Mouse (Mus musculus) ES-E14 (cell line): ENCODE data around the gene Khdc3. TPM values are rescaled to one million over a fixed set of nuclear protein-coding genes. Genes with fewer than 3 reads are reported as not detected.
A peak's percentile ranks its signal among the peaks of the same experiment; 100 is the strongest.

Source experiments
- DNase-seq: peaks from one replicate; pipeline ENCODE4 v3.0.0-alpha.2; 2013; ENCODE audit warnings: low read depth, low spot score
- H3K27ac ChIP-seq: 2 replicates; pipeline ENCODE4 v1.5.1; 2012; ENCODE audit warnings: low read depth, mild to moderate bottlenecking, low read length, moderate library complexity, mixed read lengths; ENCODE audit not compliant: poor library complexity, insufficient read depth, severe bottlenecking
- H3K36me3 ChIP-seq: 2 replicates; pipeline ENCODE4 v1.6.1; 2012; ENCODE audit warnings: mild to moderate bottlenecking, low read length, moderate library complexity, mixed read lengths; ENCODE audit not compliant: control insufficient read depth, poor library complexity, insufficient read depth, severe bottlenecking
- H3K4me1 ChIP-seq, 2 experiments: fragments of 150-350 bp in 1 of 2; sonication (generic) in 1 of 2; 2 replicates each; pipeline ENCODE4 v1.6.1; 2012; ENCODE audit warnings: low read length in 2 of 2, mild to moderate bottlenecking in 1 of 2, mixed read lengths in 1 of 2; ENCODE audit not compliant: control insufficient read depth in 2 of 2, insufficient read depth in 2 of 2, poor library complexity in 1 of 2
- H3K4me3 ChIP-seq, 2 experiments: fragments of 150-350 bp in 1 of 2; sonication (generic) in 1 of 2; 2 replicates each; pipeline ENCODE4 v1.5.1; 2012; ENCODE audit warnings: low read length in 2 of 2, low read depth in 1 of 2, mild to moderate bottlenecking in 1 of 2, mixed read lengths in 1 of 2; ENCODE audit not compliant: insufficient read depth in 1 of 2, poor library complexity in 1 of 2, severe bottlenecking in 1 of 2
- H3K9ac ChIP-seq: 2 replicates; pipeline ENCODE4 v1.6.1; 2012; ENCODE audit warnings: low read depth, mild to moderate bottlenecking, low read length, mixed read lengths; ENCODE audit not compliant: poor library complexity, insufficient read depth, severe bottlenecking
- H3K9me3 ChIP-seq: fragments of 150-350 bp; sonication (generic); 2 replicates; pipeline ENCODE4 v1.6.1; 2012; ENCODE audit warnings: low read depth, mild to moderate bottlenecking, low read length; ENCODE audit not compliant: control insufficient read depth, insufficient read depth
- CHD2 ChIP-seq: IDR thresholded peaks from 2 replicates; pipeline ENCODE4 v1.6.1; 2014; ENCODE audit warnings: mild to moderate bottlenecking, low read depth, low read length, inconsistent platforms
- HCFC1 ChIP-seq: IDR thresholded peaks from 2 replicates; pipeline ENCODE4 v1.6.1; 2012; ENCODE audit warnings: low read length, inconsistent platforms, borderline replicate concordance; ENCODE audit not compliant: insufficient read depth
- MAFK ChIP-seq: IDR thresholded peaks from 2 replicates; pipeline ENCODE4 v1.6.1; 2014; ENCODE audit warnings: mild to moderate bottlenecking, low read depth, low read length, inconsistent platforms; ENCODE audit not compliant: insufficient read depth
- ZC3H11A ChIP-seq: IDR thresholded peaks from 2 replicates; pipeline ENCODE4 v1.6.1; 2012; ENCODE audit warnings: low read depth, mild to moderate bottlenecking, inconsistent platforms, low read length, borderline replicate concordance
- ZNF384 ChIP-seq: IDR thresholded peaks from 2 replicates; pipeline ENCODE4 v1.6.1; 2012; ENCODE audit warnings: low read depth, low read length, inconsistent platforms
- in situ Hi-C, 2 experiments: fragments of 600-800 bp; cut with MboI; formaldehyde crosslinking; loops; one replicate each; pipeline ENCODE4 v1.15.1; 2025; ENCODE audit warnings: low sequenced_read_pairs in 2 of 2, inconsistent platforms in 1 of 2; ENCODE audit not compliant: unreplicated experiment in 2 of 2
- total RNA-seq: library from RNA; depleted of rRNA; stranded (reverse); fragments of 300-350 nt; gene quantifications from 2 replicates; pipeline ENCODE4 v1.2.3, GENCODE M21; 2012; rRNA removed

The Khdc3 gene
- 19.9 and 48.1 TPM in 2 replicates for total RNA-seq

DNA sequence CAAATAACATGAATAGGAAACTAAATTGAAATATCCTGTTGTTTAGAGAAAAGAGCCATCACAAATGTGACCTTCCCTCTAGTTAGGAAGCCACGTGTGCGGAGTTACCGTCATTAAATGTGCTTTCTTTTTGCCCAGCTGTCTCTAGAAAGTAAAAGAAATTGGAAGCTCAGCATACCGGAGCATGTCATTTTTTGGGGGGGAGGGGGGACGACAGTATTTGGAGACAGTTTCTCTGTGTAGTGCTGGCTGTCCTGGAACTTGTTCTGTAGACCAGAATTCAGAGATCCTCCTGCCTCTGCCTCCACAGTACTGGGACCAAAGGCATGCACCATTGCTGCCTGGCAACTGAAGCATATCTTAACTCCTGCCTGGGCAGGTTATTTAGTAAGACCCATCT is at the start of gene Khdc3:
Gene Khdc3 (plus strand): TSS at position 301 of the 400 bp plus-strand sequence.
- peak within 1 kb of the TSS; percentile 72; the same call in 1 of the 2 replicates for H3K9ac ChIP-seq
- in situ Hi-C loops = no loop called here
- peak within 1 kb of the TSS; percentile 57 to 75 for H3K4me3 ChIP-seq
- H3K9me3 ChIP-seq = no peaks in the 10 kb centered on the region
- no peak within 1 kb of the TSS; the same call in 1 of the 2 replicates for H3K27ac ChIP-seq
- no peaks in the 10 kb centered on the region for H3K36me3 ChIP-seq
- no peak for TF ChIP-seq HCFC1
- no peak for TF ChIP-seq CHD2
- TF ChIP-seq ZNF384 = no peak
- TF ChIP-seq ZC3H11A = no peak
- TF ChIP-seq MAFK = no peak
- no peak for DNase-seq
- peaks cover 7 to 19% of the 10 kb centered on the region in 2 experiments; a peak in 3 of 4 replicates for H3K4me1 ChIP-seq

DNA sequence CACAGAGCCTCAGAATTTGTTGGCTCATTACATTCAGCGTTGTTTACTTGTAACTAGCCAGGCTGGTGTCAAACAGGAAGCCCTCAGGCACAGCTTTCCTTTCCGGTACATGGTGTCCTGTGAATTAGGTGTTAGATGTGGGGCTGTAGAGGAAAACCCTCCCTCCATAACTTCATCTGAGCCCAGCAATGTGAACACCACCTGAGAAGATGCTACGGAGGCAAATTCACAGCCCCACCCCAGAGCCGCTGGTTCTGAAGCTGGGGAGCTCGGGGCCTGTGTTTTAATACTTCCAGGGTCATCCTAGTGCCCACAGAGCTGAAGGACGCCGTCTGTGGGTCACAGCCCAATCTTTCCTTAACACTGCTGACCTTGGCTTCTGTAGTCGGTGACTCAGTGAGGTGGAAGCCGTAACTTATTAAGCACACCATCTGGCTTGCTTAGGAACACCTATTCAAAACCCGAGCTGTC is 46.2 kb upstream of the Khdc3 start:
- Histone ChIP-seq H3K36me3 (no peaks in the 10 kb centered on the region), H3K9me3 (no peaks in the 10 kb centered on the region), H3K9ac (no peak overlapping the region), H3K4me3 (no peak overlapping the region), H3K4me1 (peaks cover 5 to 11% of the 10 kb centered on the region in 2 experiments; a peak in 3 of 4 replicates), H3K27ac (peak overlapping the region; percentile 16; the same call in 1 of the 2 replicates)
- TF ChIP-seq ZC3H11A = no peak
- TF ChIP-seq MAFK = no peak
- no peak for TF ChIP-seq ZNF384
- TF ChIP-seq CHD2 = no peak
- no peak for TF ChIP-seq HCFC1
- in situ Hi-C loops = no loop called here
- DNase-seq = no peak

DNA sequence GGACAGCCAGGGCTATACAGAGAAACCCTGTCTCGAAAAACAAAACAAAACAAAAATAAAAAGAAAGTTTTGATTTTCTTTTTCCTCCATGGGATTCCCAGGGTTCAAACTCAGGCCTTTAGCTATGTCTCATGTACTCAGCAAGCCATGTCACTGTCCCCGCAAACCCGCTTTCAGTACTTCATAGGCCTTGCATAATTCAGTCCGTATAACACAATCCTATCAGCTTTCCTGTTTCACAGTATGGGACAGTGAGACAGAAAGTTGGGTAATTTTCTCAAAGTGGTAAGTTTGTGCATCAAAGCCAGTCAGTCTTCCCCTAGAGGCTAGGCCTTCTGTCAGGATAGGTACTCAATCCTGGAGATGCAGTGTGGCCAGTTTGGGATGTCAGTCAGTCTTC is 42.4 kb upstream of the Khdc3 start:
- in situ Hi-C loops = no loop called here
- no peak for TF ChIP-seq ZNF384
- TF ChIP-seq CHD2 = no peak
- no peak for TF ChIP-seq ZC3H11A
- no peak for TF ChIP-seq HCFC1
- TF ChIP-seq MAFK = no peak
- peaks cover 9 to 21% of the 10 kb centered on the region in 2 experiments for H3K4me1 ChIP-seq
- H3K27ac ChIP-seq = no peak overlapping the region
- no peak for DNase-seq
- no peak overlapping the region for H3K9ac ChIP-seq
- H3K36me3 ChIP-seq = no peaks in the 10 kb centered on the region
- no peak overlapping the region for H3K4me3 ChIP-seq
- H3K9me3 ChIP-seq = no peaks in the 10 kb centered on the region

GRCm38 (mm10) chr9:73063621-73064290 is 37.9 kb upstream of the Khdc3 start:
- TF ChIP-seq ZC3H11A (no peak), ZNF384 (no peak), MAFK (no peak), HCFC1 (no peak), CHD2 (no peak)
- Histone ChIP-seq H3K9ac (peak overlapping the region; percentile 47; the same call in 1 of the 2 replicates), H3K9me3 (no peaks in the 10 kb centered on the region), H3K4me1 (peaks cover 10 to 19% of the 10 kb centered on the region in 2 experiments; a peak in 3 of 4 replicates), H3K36me3 (no peaks in the 10 kb centered on the region), H3K4me3 (peak overlapping the region in 1 of 2 experiments; percentile 48; a peak in 2 of 4 replicates), H3K27ac (no peak overlapping the region; the same call in 1 of the 2 replicates)
- no peak for DNase-seq
- in situ Hi-C loops = no loop called here
